Mouse (Mus musculus) spleen, adult 2 months (tissue): ENCODE measurements around the gene March5.

Experiments used
- CTCF ChIP-seq: fragments of 200-500 bp; IDR thresholded peaks from 2 replicates; pipeline ENCODE4 v1.5.1; 2011; ENCODE audit warnings: mild to moderate bottlenecking, inconsistent platforms; ENCODE audit not compliant: insufficient read depth, insufficient read length, insufficient replicate concordance; ENCODE audit errors: extremely low read depth
- POLR2A ChIP-seq: fragments of 200-500 bp; IDR thresholded peaks from 2 replicates; pipeline ENCODE4 v1.6.1; 2011; ENCODE audit warnings: low read depth, low read length, inconsistent platforms

DNA sequence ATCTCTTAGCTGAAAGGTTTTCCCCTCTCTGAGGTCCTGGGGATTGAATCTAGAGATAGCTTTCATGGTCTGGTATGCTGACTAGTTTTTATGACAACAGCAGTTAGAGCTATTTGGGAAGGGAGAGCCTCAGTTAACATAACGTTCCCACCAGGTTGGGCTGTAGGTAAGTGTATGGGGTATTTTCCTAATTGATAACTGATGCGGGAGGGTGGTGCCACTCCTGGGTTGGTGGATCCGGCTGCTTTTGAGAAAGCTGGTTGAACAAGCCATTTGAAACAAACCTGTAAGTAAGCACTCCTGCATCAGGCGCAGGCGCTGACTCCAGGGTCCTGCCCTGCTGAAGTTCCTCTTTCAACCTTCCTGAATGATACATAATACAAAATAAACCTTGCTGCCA, 30.0 kb downstream of the March5 start:
- TF ChIP-seq POLR2A (no peak), CTCF (no peak)
